Mouse (Mus musculus) liver, embryonic 13.5 days (tissue): Measurements from ENCODE around the gene Cand1. TPM values are rescaled to one million over a fixed set of nuclear protein-coding genes. Genes with fewer than 3 reads are reported as not detected.

Source experiments
- ATAC-seq: fragments of 200-750 bp; cut with Nextera tagmentation; 2 replicates; pipeline ENCODE4 v1.8.0; 2017; ENCODE audit warnings: low read depth, mild to moderate bottlenecking, moderate number of reproducible peaks, moderate library complexity
- DNase-seq: peaks from one replicate; pipeline ENCODE4 v3.0.0; 2022
- H3K27ac ChIP-seq: fragments of 300-500 bp; sonication (generic); 2 replicates; pipeline ENCODE4 v1.5.1; 2015; ENCODE audit warnings: moderate library complexity, mild to moderate bottlenecking, inconsistent platforms
- H3K27me3 ChIP-seq: fragments of 300-500 bp; sonication (generic); 2 replicates; pipeline ENCODE4 v1.6.1; 2015; ENCODE audit warnings: mild to moderate bottlenecking, inconsistent platforms
- H3K36me3 ChIP-seq: fragments of 300-500 bp; sonication (generic); 2 replicates; pipeline ENCODE4 v1.6.1; 2015; ENCODE audit warnings: mild to moderate bottlenecking, inconsistent platforms
- H3K4me1 ChIP-seq: fragments of 300-500 bp; sonication (generic); replicated peaks from 2 replicates; pipeline ENCODE4 v1.6.1; 2015; ENCODE audit warnings: inconsistent platforms
- H3K4me2 ChIP-seq: fragments of 300-500 bp; sonication (generic); 2 replicates; pipeline ENCODE4 v1.6.1; 2015; ENCODE audit warnings: inconsistent platforms, mild to moderate bottlenecking, moderate library complexity
- H3K4me3 ChIP-seq: fragments of 300-500 bp; sonication (generic); replicated peaks from 2 replicates; pipeline ENCODE4 v1.5.1; 2015; ENCODE audit warnings: mild to moderate bottlenecking, inconsistent platforms
- H3K9ac ChIP-seq: fragments of 300-500 bp; sonication (generic); 2 replicates; pipeline ENCODE4 v1.6.1; 2015; ENCODE audit warnings: mild to moderate bottlenecking, inconsistent platforms
- H3K9me3 ChIP-seq: fragments of 300-500 bp; sonication (generic); replicated peaks from 2 replicates; pipeline ENCODE4 v1.6.1; 2016; ENCODE audit warnings: inconsistent platforms
- WGBS: fragments of 180-500 bp; shearing (Covaris S2); methylation state at CpG from one replicate; pipeline ENCODE4 v1.1.7; 2015; ENCODE audit not compliant: insufficient replicate concordance; 5-methylcytosine and 5-hydroxymethylcytosine counted together
- polyA plus RNA-seq: library from polyadenylated mRNA; unstranded; fragments of >200 nt; fragmentation: Nextera tagmentation; extraction: Ambion mirVana; gene quantifications from 2 replicates; pipeline ENCODE4 v1.2.1, GENCODE M21; 2015

The Cand1 gene
- polyA plus RNA-seq: 16.1 and 19.4 TPM in 2 replicates

DNA sequence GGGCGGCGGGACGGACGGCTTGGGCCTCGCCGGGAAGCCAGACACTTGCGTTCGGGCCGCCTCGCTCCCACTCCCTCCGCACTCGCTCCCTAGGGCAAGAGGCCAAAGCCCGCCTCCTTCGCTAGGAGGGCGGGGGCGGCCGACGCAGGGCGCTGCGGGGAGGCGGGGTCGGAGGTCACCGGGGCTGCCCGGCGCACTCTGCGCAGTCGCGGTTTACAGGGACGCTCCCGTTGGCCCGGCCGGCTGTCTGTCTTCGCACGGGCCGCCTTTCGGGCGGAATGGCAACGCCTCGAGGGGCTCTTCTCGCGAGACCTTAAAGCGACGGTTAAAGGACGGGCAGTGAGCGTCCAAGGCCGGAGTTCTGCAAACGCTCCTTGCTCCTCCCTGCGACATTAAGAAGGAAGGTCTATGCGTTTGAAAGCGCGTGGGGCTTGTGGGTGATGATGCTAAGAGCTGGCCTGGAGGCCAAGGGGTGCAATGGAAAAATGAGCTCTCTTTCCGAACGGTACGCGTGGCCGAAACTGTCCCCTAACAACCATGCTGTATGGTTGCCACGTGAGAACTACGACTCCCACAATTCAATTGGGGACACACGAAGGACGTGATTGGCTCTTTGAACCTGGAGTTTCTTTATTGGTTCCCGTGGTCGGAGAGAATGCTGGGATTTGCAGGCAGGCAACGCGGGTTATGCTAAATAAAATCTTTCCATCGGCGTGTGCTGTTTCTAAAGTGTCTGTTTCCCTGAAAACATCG lies at the start of gene Cand1:
Gene Cand1, minus strand, starts transcription at position 87 of the 753 bp plus-strand sequence.
- no peaks in the 10 kb centered on the region for H3K27me3 ChIP-seq
- H3K27ac ChIP-seq: peak within 1 kb of the TSS; percentile 94
- peak within 1 kb of the TSS; percentile 97 for H3K9ac ChIP-seq
- H3K4me3 ChIP-seq: peak within 1 kb of the TSS; percentile 97
- peak; percentile 98 for DNase-seq
- peaks cover 9% of the 10 kb centered on the region for H3K36me3 ChIP-seq
- WGBS: under 1% methylated on average over 66 of the region's 67 CpGs
- no peaks in the 10 kb centered on the region for H3K9me3 ChIP-seq
- H3K4me1 ChIP-seq: peaks cover 24% of the 10 kb centered on the region
- peak within 1 kb of the TSS; percentile 91 for H3K4me2 ChIP-seq
- peak; percentile 97 for ATAC-seq

- H3K4me2 ChIP-seq: no peak overlapping the region
- H3K4me1 ChIP-seq: no peaks in the 10 kb centered on the region
- H3K27me3 ChIP-seq: no peaks in the 10 kb centered on the region
- H3K36me3 ChIP-seq: no peaks in the 10 kb centered on the region
- H3K9ac ChIP-seq: no peak overlapping the region
- DNase-seq (no peak), ATAC-seq (no peak)
- H3K27ac ChIP-seq: no peak overlapping the region
- H3K4me3 ChIP-seq: no peak overlapping the region
- no peaks in the 10 kb centered on the region for H3K9me3 ChIP-seq
- 71% methylated on average over 10 of the region's 10 CpGs for WGBS
Measured at GRCm38 (mm10) chr10:119278871-119279270, 39.0 kb upstream of the Cand1 start.

DNA sequence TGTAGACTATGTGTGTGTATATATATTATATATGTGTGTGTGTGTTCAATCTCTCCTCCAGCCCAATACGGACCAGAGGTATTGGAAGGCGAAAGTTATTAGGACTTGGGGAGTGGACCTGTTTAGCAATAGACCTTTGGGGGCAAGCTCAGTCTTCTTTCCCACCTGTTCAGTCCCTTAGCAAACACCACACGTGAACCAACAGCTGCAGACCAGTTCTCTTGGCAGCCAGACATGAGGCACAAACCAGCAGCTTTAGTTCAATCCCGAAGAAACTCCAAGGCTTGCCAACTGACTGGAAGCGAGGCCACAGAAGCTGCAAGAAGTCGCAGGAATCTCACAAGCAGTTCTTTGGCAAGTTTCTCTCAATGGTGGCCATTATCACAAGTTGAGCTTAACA lies 34.5 kb upstream of the Cand1 start:
- Histone ChIP-seq H3K4me2 (no peak overlapping the region), H3K9ac (no peak overlapping the region)
- WGBS: 68% methylated on average over 6 of the region's 6 CpGs

GRCm38 (mm10) chr10:119272536-119272935 lies 32.7 kb upstream of the Cand1 start:
- Histone ChIP-seq H3K4me2 (no peak overlapping the region), H3K27me3 (no peaks in the 10 kb centered on the region), H3K4me1 (no peaks in the 10 kb centered on the region), H3K36me3 (no peaks in the 10 kb centered on the region), H3K4me3 (no peak overlapping the region), H3K9ac (no peak overlapping the region), H3K9me3 (no peaks in the 10 kb centered on the region), H3K27ac (no peak overlapping the region)
- 68% methylated on average over 10 of the region's 10 CpGs for WGBS
- DNase-seq: no peak
- ATAC-seq: no peak

More for the DNA sequence above, 34.5 kb upstream of the Cand1 start:
- ATAC-seq (no peak), DNase-seq (no peak)
- no peak overlapping the region for H3K4me3 ChIP-seq
- no peaks in the 10 kb centered on the region for H3K27me3 ChIP-seq
- H3K27ac ChIP-seq: no peak overlapping the region
- H3K9me3 ChIP-seq: no peaks in the 10 kb centered on the region
- no peaks in the 10 kb centered on the region for H3K36me3 ChIP-seq
- no peaks in the 10 kb centered on the region for H3K4me1 ChIP-seq

- WGBS: 79% methylated on average over 10 of the region's 10 CpGs
- ATAC-seq: no peak
Measured at GRCm38 (mm10) chr10:119272005-119272404, 32.1 kb upstream of the Cand1 start.

GRCm38 (mm10) chr10:119271101-119271500 lies 31.2 kb upstream of the Cand1 start:
- ATAC-seq: no peak
- no peak for DNase-seq
- H3K27me3 ChIP-seq: no peaks in the 10 kb centered on the region
- H3K4me2 ChIP-seq: no peak overlapping the region
- H3K36me3 ChIP-seq: no peaks in the 10 kb centered on the region
- H3K4me1 ChIP-seq: no peaks in the 10 kb centered on the region
- H3K4me3 ChIP-seq: no peak overlapping the region
- WGBS: 77% methylated on average over 10 of the region's 10 CpGs
- H3K27ac ChIP-seq: no peak overlapping the region
- no peaks in the 10 kb centered on the region for H3K9me3 ChIP-seq
- no peak overlapping the region for H3K9ac ChIP-seq

More at GRCm38 (mm10) chr10:119272005-119272404, 32.1 kb upstream of the Cand1 start:
- no peak overlapping the region for H3K4me2 ChIP-seq
- H3K9ac ChIP-seq: no peak overlapping the region
- H3K9me3 ChIP-seq: no peaks in the 10 kb centered on the region
- H3K36me3 ChIP-seq: no peaks in the 10 kb centered on the region
- H3K27me3 ChIP-seq: no peaks in the 10 kb centered on the region
- H3K4me3 ChIP-seq: no peak overlapping the region
- H3K27ac ChIP-seq: no peak overlapping the region
- no peaks in the 10 kb centered on the region for H3K4me1 ChIP-seq
- no peak for DNase-seq

DNA sequence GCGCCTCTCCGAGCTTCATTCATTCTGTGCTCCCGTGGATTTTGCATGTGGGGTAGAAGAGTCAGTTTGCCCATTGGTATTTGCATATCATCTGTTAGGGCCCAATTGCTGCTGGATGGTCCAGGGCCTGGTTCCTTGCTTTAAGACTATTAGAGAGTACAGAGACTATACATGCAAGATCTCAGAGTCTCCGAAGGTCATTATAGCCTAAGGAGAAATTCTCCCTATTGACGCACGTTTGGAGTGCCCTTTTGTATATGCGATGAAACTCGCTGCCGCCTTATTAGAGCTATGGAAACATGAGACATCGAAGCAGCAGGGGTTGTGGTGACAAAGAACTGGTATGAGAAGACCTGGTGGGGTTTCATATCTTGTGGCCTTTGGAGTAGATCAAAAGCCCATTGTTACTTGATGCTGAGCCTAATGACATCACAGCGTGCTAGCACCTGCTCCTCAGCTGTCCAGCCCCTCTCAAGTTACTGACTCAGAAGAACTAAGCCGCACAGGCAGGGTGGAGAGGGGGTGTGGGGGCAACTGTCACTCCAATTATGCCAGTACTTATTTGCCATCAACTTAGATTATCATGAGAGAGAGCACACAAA lies 30.6 kb upstream of the Cand1 start:
- H3K4me1 ChIP-seq: no peaks in the 10 kb centered on the region
- no peaks in the 10 kb centered on the region for H3K36me3 ChIP-seq
- H3K9me3 ChIP-seq: no peaks in the 10 kb centered on the region
- 75% methylated on average over 12 of the region's 12 CpGs for WGBS
- no peak for DNase-seq
- no peaks in the 10 kb centered on the region for H3K27me3 ChIP-seq
- no peak overlapping the region for H3K27ac ChIP-seq
- no peak overlapping the region for H3K4me3 ChIP-seq
- H3K9ac ChIP-seq: no peak overlapping the region
- no peak for ATAC-seq
- no peak overlapping the region for H3K4me2 ChIP-seq

DNA sequence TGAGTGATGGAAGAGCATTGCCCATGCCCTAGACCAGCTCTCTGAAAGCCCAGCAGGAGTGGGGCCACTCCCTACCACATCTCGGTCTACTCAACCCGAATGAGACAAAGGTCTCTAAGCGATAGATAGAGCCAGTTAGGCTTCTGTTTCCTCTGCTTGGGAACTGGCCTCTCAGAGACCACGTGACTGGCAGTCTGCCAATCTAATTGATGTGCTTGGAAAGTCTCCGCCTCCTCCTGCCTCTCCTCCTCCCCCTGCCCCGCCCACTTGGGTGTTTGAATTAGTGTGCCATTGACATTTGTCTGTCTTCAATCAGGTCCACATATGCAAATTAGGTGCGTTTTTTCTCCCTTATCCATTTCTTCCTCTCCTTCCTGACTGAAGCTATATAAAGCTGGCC lies 24.9 kb upstream of the Cand1 start:
- Histone ChIP-seq H3K4me3 (no peak overlapping the region), H3K9me3 (no peaks in the 10 kb centered on the region), H3K27me3 (no peaks in the 10 kb centered on the region), H3K36me3 (no peaks in the 10 kb centered on the region), H3K9ac (no peak overlapping the region), H3K27ac (no peak overlapping the region), H3K4me2 (no peak overlapping the region), H3K4me1 (no peaks in the 10 kb centered on the region)
- DNase-seq (no peak), ATAC-seq (no peak)
- 61% methylated on average over 7 of the region's 7 CpGs for WGBS

- no peak for DNase-seq
- no peak overlapping the region for H3K4me2 ChIP-seq
- no peaks in the 10 kb centered on the region for H3K27me3 ChIP-seq
- H3K4me1 ChIP-seq: no peaks in the 10 kb centered on the region
- no peak for ATAC-seq
- H3K27ac ChIP-seq: no peak overlapping the region
- no peak overlapping the region for H3K4me3 ChIP-seq
- H3K36me3 ChIP-seq: no peaks in the 10 kb centered on the region
- WGBS: 73% methylated on average over 5 of the region's 5 CpGs
- H3K9me3 ChIP-seq: no peaks in the 10 kb centered on the region
- no peak overlapping the region for H3K9ac ChIP-seq
Measured at GRCm38 (mm10) chr10:119262821-119263220, 23.0 kb upstream of the Cand1 start.

DNA sequence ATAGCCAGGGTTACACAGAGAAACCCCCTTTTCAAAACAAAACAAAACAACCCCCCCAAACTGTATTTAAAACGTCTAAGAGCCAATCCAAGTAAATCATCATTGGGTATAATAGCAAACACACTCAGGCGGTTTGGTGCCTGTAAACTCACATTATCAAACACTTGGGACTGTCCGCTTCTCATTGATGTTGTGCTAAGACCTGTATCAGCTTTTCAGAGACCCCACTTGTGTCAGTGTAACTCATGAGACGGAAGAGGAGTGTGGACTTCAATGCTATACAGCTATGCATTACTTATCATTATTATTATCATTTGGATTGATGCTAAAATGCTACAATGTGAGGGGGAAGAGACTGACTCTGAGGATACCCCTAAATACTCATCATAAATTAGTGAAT lies 18.0 kb upstream of the Cand1 start:
- no peak for DNase-seq
- no peak overlapping the region for H3K9ac ChIP-seq
- H3K4me2 ChIP-seq: no peak overlapping the region
- WGBS: 57% methylated on average over 4 of the region's 4 CpGs
- H3K4me1 ChIP-seq: no peaks in the 10 kb centered on the region
- 0 out of 2 replicates have a peak, but pooled peaks cover 3% of the 10 kb centered on the region for H3K9me3 ChIP-seq
- no peaks in the 10 kb centered on the region for H3K27me3 ChIP-seq
- H3K36me3 ChIP-seq: no peaks in the 10 kb centered on the region
- no peak overlapping the region for H3K27ac ChIP-seq
- no peak for ATAC-seq
- H3K4me3 ChIP-seq: no peak overlapping the region

DNA sequence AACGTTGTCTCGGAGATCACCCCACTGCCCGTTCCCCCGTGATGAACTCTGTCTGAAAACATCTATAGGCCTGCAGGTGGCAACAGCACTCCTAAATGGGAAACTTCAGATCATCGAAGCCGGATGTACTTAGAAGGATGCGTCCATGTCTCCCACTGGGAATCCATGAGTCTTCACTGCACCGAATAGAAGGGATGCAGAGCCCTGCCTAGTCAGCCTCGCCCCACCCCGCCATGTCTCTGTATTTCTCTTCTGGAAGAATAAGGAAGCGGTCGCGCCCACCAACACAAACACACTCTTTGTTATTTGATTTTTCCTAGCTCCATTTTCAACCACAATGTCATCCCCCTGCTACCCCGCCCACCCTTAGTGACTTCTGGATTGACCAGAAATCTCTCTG lies 4.3 kb upstream of the Cand1 start:
- H3K9me3 ChIP-seq: no peaks in the 10 kb centered on the region
- peaks cover 5% of the 10 kb centered on the region for H3K4me1 ChIP-seq
- WGBS: 83% methylated on average over 14 of the region's 14 CpGs
- no peak for ATAC-seq
- no peaks in the 10 kb centered on the region for H3K36me3 ChIP-seq
- H3K9ac ChIP-seq: no peak overlapping the region
- H3K4me3 ChIP-seq: no peak overlapping the region
- no peak for DNase-seq
- no peak overlapping the region for H3K4me2 ChIP-seq
- no peaks in the 10 kb centered on the region for H3K27me3 ChIP-seq
- no peak overlapping the region for H3K27ac ChIP-seq

- no peak for ATAC-seq
- Histone ChIP-seq H3K4me1 (peaks cover 23% of the 10 kb centered on the region), H3K4me2 (peak overlapping the region; percentile 91), H3K4me3 (peak overlapping the region; percentile 97), H3K9ac (peak overlapping the region; percentile 77), H3K27ac (peak overlapping the region; percentile 83), H3K27me3 (no peaks in the 10 kb centered on the region), H3K36me3 (peaks cover 3% of the 10 kb centered on the region), H3K9me3 (no peaks in the 10 kb centered on the region)
- WGBS: 5% methylated on average over 9 of the region's 9 CpGs
- DNase-seq: no peak
Measured at GRCm38 (mm10) chr10:119240722-119241089, 851 bp upstream of the Cand1 start.
